Mouse (Mus musculus): ENCODE measurements around the gene Espl1. TPM values are rescaled to one million over a fixed set of nuclear protein-coding genes. Genes with fewer than 3 reads are reported as not detected.
"Not testable (repeated sequence)": the region's sequence is repeated elsewhere in the genome, so short reads cannot be mapped to it uniquely, and the experiment has no call there.

Gene Espl1
- polyA plus RNA-seq, 1 experiment: 51.5 TPM

- no peaks in the 10 kb centered on the region for H3K27me3 ChIP-seq (ENCODE audit: control insufficient read depth, insufficient read depth, low read length)
- 0 out of 2 replicates have a peak, but pooled peaks cover 4% of the 10 kb centered on the region for H3K36me3 ChIP-seq (ENCODE audit: control insufficient read depth, insufficient read depth, low read length)
- no peak overlapping the region for H3K4me3 ChIP-seq (ENCODE audit: control insufficient read depth, insufficient read depth, low read length)
- TF ChIP-seq CTCF (IDR thresholded peaks at IDR 0.05; ENCODE audit: borderline replicate concordance, control insufficient read depth, extremely low read depth, insufficient read depth, low read length, poor library complexity) (no peak), POLR2A (IDR thresholded peaks at IDR 0.05; ENCODE audit: control insufficient read depth, extremely low read depth, insufficient read depth, low read length, poor library complexity) (no peak)
- H3K4me1 ChIP-seq (replicated peaks; ENCODE audit: control insufficient read depth, insufficient read depth, low read length): peaks cover 8% of the 10 kb centered on the region
- H3K27ac ChIP-seq (ENCODE audit: control insufficient read depth, insufficient read depth, low read length): no peak overlapping the region
- WGBS: 54% methylated on average over 8 of the region's 8 CpGs
- DNase-seq: no peak
Observed at GRCm38 (mm10) chr15:102326892-102327291, 30.8 kb downstream of the Espl1 start.

GRCm38 (mm10) chr15:102331610-102332015 lies 35.5 kb downstream of the Espl1 start, which contains the start of gene Myg1:
Myg1 (plus strand) TSS chr15:102331709.
- peak; percentile 87 for DNase-seq
- no peaks in the 10 kb centered on the region for H3K27me3 ChIP-seq (ENCODE audit: control insufficient read depth, insufficient read depth, low read length)
- H3K4me1 ChIP-seq (replicated peaks; ENCODE audit: control insufficient read depth, insufficient read depth, low read length): peaks cover 15% of the 10 kb centered on the region
- under 1% methylated on average over 30 of the region's 30 CpGs for WGBS
- peak within 1 kb of the TSS; percentile 55 for H3K4me3 ChIP-seq (ENCODE audit: control insufficient read depth, insufficient read depth, low read length)
- no peak within 1 kb of the TSS for H3K27ac ChIP-seq (ENCODE audit: control insufficient read depth, insufficient read depth, low read length)
- TF ChIP-seq CTCF (IDR thresholded peaks at IDR 0.05; ENCODE audit: borderline replicate concordance, control insufficient read depth, extremely low read depth, insufficient read depth, low read length, poor library complexity) (no peak), POLR2A (IDR thresholded peaks at IDR 0.05; ENCODE audit: control insufficient read depth, extremely low read depth, insufficient read depth, low read length, poor library complexity) (no peak)
- no peaks in the 10 kb centered on the region for H3K36me3 ChIP-seq (ENCODE audit: control insufficient read depth, insufficient read depth, low read length)

GRCm38 (mm10) chr15:102335254-102335653 lies 39.2 kb downstream of the Espl1 start:
- WGBS: 93% methylated on average over 8 of the region's 8 CpGs
- Histone ChIP-seq H3K4me3 (ENCODE audit: control insufficient read depth, insufficient read depth, low read length) (no peak overlapping the region), H3K4me1 (replicated peaks; ENCODE audit: control insufficient read depth, insufficient read depth, low read length) (peaks cover 12% of the 10 kb centered on the region), H3K27ac (ENCODE audit: control insufficient read depth, insufficient read depth, low read length) (no peak overlapping the region), H3K27me3 (ENCODE audit: control insufficient read depth, insufficient read depth, low read length) (no peaks in the 10 kb centered on the region), H3K36me3 (ENCODE audit: control insufficient read depth, insufficient read depth, low read length) (peaks cover 19% of the 10 kb centered on the region)
- TF ChIP-seq CTCF (IDR thresholded peaks at IDR 0.05; ENCODE audit: borderline replicate concordance, control insufficient read depth, extremely low read depth, insufficient read depth, low read length, poor library complexity) (no peak), POLR2A (IDR thresholded peaks at IDR 0.05; ENCODE audit: control insufficient read depth, extremely low read depth, insufficient read depth, low read length, poor library complexity) (no peak)
- no peak for DNase-seq

GRCm38 (mm10) chr15:102335925-102336324 lies 39.9 kb downstream of the Espl1 start:
- Histone ChIP-seq H3K36me3 (ENCODE audit: control insufficient read depth, insufficient read depth, low read length) (peaks cover 19% of the 10 kb centered on the region), H3K4me1 (replicated peaks; ENCODE audit: control insufficient read depth, insufficient read depth, low read length) (peaks cover 12% of the 10 kb centered on the region)
- DNase-seq: peak; percentile 52
- not testable (repeated sequence) for H3K27ac ChIP-seq (ENCODE audit: control insufficient read depth, insufficient read depth, low read length); H3K4me3 ChIP-seq (ENCODE audit: control insufficient read depth, insufficient read depth, low read length); H3K27me3 ChIP-seq (ENCODE audit: control insufficient read depth, insufficient read depth, low read length)
- 93% methylated on average over 5 of the region's 5 CpGs for WGBS

GRCm38 (mm10) chr15:102336946-102337345 lies 40.9 kb downstream of the Espl1 start:
- Histone ChIP-seq H3K4me3 (ENCODE audit: control insufficient read depth, insufficient read depth, low read length) (no peak overlapping the region), H3K27ac (ENCODE audit: control insufficient read depth, insufficient read depth, low read length) (no peak overlapping the region), H3K36me3 (ENCODE audit: control insufficient read depth, insufficient read depth, low read length) (peaks cover 19% of the 10 kb centered on the region), H3K27me3 (ENCODE audit: control insufficient read depth, insufficient read depth, low read length) (no peaks in the 10 kb centered on the region), H3K4me1 (replicated peaks; ENCODE audit: control insufficient read depth, insufficient read depth, low read length) (peaks cover 8% of the 10 kb centered on the region)
- WGBS: 94% methylated on average over 4 of the region's 4 CpGs
- TF ChIP-seq POLR2A (IDR thresholded peaks at IDR 0.05; ENCODE audit: control insufficient read depth, extremely low read depth, insufficient read depth, low read length, poor library complexity) (no peak), CTCF (IDR thresholded peaks at IDR 0.05; ENCODE audit: borderline replicate concordance, control insufficient read depth, extremely low read depth, insufficient read depth, low read length, poor library complexity) (no peak)
- DNase-seq: no peak

GRCm38 (mm10) chr15:102339612-102340011 lies 43.5 kb downstream of the Espl1 start:
- Histone ChIP-seq H3K4me3 (ENCODE audit: control insufficient read depth, insufficient read depth, low read length) (no peak overlapping the region), H3K27ac (ENCODE audit: control insufficient read depth, insufficient read depth, low read length) (no peak overlapping the region), H3K27me3 (ENCODE audit: control insufficient read depth, insufficient read depth, low read length) (no peaks in the 10 kb centered on the region), H3K36me3 (ENCODE audit: control insufficient read depth, insufficient read depth, low read length) (peaks cover 25% of the 10 kb centered on the region), H3K4me1 (replicated peaks; ENCODE audit: control insufficient read depth, insufficient read depth, low read length) (no peaks in the 10 kb centered on the region)
- 95% methylated on average over 5 of the region's 5 CpGs for WGBS
- DNase-seq: no peak
- TF ChIP-seq CTCF (IDR thresholded peaks at IDR 0.05; ENCODE audit: borderline replicate concordance, control insufficient read depth, extremely low read depth, insufficient read depth, low read length, poor library complexity): no peak
- TF ChIP-seq POLR2A (IDR thresholded peaks at IDR 0.05; ENCODE audit: control insufficient read depth, extremely low read depth, insufficient read depth, low read length, poor library complexity): no peak

- 16% methylated on average over 1 of the region's 1 CpGs for WGBS
- no peaks in the 10 kb centered on the region for H3K27me3 ChIP-seq (ENCODE audit: control insufficient read depth, insufficient read depth, low read length)
- TF ChIP-seq CTCF (IDR thresholded peaks at IDR 0.05; ENCODE audit: borderline replicate concordance, control insufficient read depth, extremely low read depth, insufficient read depth, low read length, poor library complexity) (no peak), POLR2A (IDR thresholded peaks at IDR 0.05; ENCODE audit: control insufficient read depth, extremely low read depth, insufficient read depth, low read length, poor library complexity) (no peak)
- H3K4me3 ChIP-seq (ENCODE audit: control insufficient read depth, insufficient read depth, low read length): no peak overlapping the region
- H3K36me3 ChIP-seq (ENCODE audit: control insufficient read depth, insufficient read depth, low read length): peaks cover 32% of the 10 kb centered on the region
- H3K27ac ChIP-seq (ENCODE audit: control insufficient read depth, insufficient read depth, low read length): no peak overlapping the region
- H3K4me1 ChIP-seq (replicated peaks; ENCODE audit: control insufficient read depth, insufficient read depth, low read length): no peaks in the 10 kb centered on the region
- peak; percentile 53 for DNase-seq
Observed at GRCm38 (mm10) chr15:102341580-102341979, 45.5 kb downstream of the Espl1 start.

Data from thymus, adult 2 months (tissue).